Mouse (Mus musculus) lung, embryonic 15.5 days (tissue): ENCODE results near the gene Prkcg. TPM values are rescaled to one million over a fixed set of nuclear protein-coding genes. Genes with fewer than 3 reads are reported as not detected.

Experiments used
- ATAC-seq: fragments of 200-750 bp; cut with Nextera tagmentation; 2 replicates; pipeline ENCODE4 v1.8.0; 2017; ENCODE audit warnings: moderate number of reproducible peaks, borderline replicate concordance; ENCODE audit not compliant: low FRiP score, low TSS enrichment; ENCODE audit errors: extremely low read depth
- H3K27ac ChIP-seq: fragments of 300-500 bp; sonication (generic); 2 replicates; pipeline ENCODE4 v1.5.1; 2015; ENCODE audit warnings: moderate library complexity, mild to moderate bottlenecking, inconsistent platforms
- H3K27me3 ChIP-seq: fragments of 300-500 bp; sonication (generic); 2 replicates; pipeline ENCODE4 v1.6.1; 2015; ENCODE audit warnings: inconsistent platforms
- H3K36me3 ChIP-seq: fragments of 300-500 bp; sonication (generic); 2 replicates; pipeline ENCODE4 v1.6.1; 2015; ENCODE audit warnings: inconsistent platforms
- H3K4me1 ChIP-seq: fragments of 300-500 bp; sonication (generic); 2 replicates; pipeline ENCODE4 v1.6.1; 2015; ENCODE audit warnings: inconsistent platforms
- H3K4me2 ChIP-seq: fragments of 300-500 bp; sonication (generic); 2 replicates; pipeline ENCODE4 v1.6.1; 2015; ENCODE audit warnings: inconsistent platforms, mild to moderate bottlenecking, moderate library complexity
- H3K4me3 ChIP-seq: fragments of 300-500 bp; sonication (generic); 2 replicates; pipeline ENCODE4 v1.5.1; 2015; ENCODE audit warnings: mild to moderate bottlenecking, inconsistent platforms
- H3K9ac ChIP-seq: fragments of 300-500 bp; sonication (generic); 2 replicates; pipeline ENCODE4 v1.6.1; 2015; ENCODE audit warnings: inconsistent platforms
- H3K9me3 ChIP-seq: fragments of 300-500 bp; sonication (generic); 2 replicates; pipeline ENCODE4 v1.6.1; 2016; ENCODE audit warnings: inconsistent platforms
- WGBS: fragments of 180-500 bp; shearing (Covaris S2); methylation state at CpG from one replicate; pipeline ENCODE4 v1.1.7; 2015; 5-methylcytosine and 5-hydroxymethylcytosine counted together
- polyA plus RNA-seq: library from polyadenylated mRNA; unstranded; fragments of >200 nt; fragmentation: Nextera tagmentation; extraction: Ambion mirVana; gene quantifications from 2 replicates; pipeline ENCODE4 v1.2.1, GENCODE M21; 2015

The Prkcg gene
- polyA plus RNA-seq, 1 experiment from 2014 or later = 0.32 TPM

DNA sequence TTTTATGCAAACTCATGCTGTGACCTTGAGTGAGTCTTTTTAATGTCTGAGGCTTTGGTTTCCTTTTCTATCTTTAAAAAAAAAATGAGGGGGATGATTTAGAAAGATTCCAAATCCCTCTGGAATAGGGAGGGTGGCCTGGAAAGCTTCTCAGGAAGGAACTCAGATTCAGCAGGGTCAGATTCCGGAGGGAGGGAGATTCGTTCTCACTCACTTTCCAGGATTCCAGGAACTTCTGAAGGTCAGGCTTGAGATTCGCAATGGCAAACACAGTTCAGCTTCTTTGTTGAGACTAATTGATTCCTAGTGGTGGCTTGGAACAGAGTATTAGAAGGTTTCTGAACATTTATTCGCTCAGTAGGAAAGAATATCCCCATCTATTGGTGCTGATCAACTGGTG is 81.4 kb downstream of the Prkcg start:
- WGBS = 37% methylated on average over 4 of the region's 4 CpGs
- peaks cover 24% of the 10 kb centered on the region for H3K27me3 ChIP-seq

DNA sequence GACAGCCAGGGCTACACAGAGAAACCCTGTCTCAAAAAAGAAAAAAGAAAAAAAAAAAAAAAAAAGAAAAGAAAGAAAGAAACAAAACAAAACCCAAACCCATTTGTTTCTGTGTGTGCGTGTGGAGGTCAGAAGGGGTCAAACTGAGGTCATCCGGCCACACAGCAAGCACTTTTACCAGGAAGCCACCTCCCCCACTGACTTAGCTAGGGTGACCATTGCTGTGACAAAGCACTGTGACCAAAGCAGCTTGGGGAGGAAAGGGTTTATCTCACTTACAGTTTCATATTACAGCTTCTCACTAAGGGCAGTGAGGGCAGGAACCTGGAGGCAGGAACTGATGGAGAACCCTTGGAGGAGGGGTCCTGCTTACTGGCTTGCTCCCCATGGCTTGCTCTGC is 83.4 kb downstream of the Prkcg start:
- Histone ChIP-seq H3K9ac (no peak overlapping the region), H3K4me1 (0 out of 2 replicates have a peak, but pooled peaks cover 2% of the 10 kb centered on the region), H3K4me2 (no peak overlapping the region), H3K27ac (no peak overlapping the region), H3K9me3 (no peaks in the 10 kb centered on the region), H3K27me3 (peaks cover 14% of the 10 kb centered on the region), H3K4me3 (no peak overlapping the region), H3K36me3 (no peaks in the 10 kb centered on the region)
- no peak for ATAC-seq
- 69% methylated on average over 2 of the region's 2 CpGs for WGBS

More for the DNA sequence above, 81.4 kb downstream of the Prkcg start:
- ATAC-seq = no peak
- H3K36me3 ChIP-seq = no peaks in the 10 kb centered on the region
- no peak overlapping the region for H3K27ac ChIP-seq
- no peak overlapping the region for H3K4me2 ChIP-seq
- no peaks in the 10 kb centered on the region for H3K9me3 ChIP-seq
- H3K4me1 ChIP-seq = 0 out of 2 replicates have a peak, but pooled peaks cover 10% of the 10 kb centered on the region
- no peak overlapping the region for H3K9ac ChIP-seq
- H3K4me3 ChIP-seq = no peak overlapping the region

DNA sequence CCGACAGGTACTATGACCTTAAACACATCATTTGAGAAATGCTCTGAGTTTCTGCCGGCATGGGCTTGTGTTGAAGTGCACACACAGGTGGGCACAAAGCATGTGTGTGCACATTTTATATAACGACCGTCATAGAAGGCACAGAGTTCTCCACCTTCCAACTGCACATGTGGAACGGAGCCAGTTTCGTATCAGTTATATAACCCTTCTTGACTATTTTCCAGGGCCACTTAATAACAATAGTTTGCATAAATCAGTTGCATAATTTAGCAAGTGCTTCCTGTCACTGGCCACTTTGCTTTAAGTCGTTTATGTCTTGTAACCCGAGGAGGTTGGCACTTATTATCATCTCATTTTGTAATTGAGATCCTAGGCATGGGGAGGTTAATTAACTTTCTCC is 84.8 kb downstream of the Prkcg start:
- H3K9me3 ChIP-seq = no peaks in the 10 kb centered on the region
- ATAC-seq = no peak
- no peaks in the 10 kb centered on the region for H3K36me3 ChIP-seq
- no peak overlapping the region for H3K4me3 ChIP-seq
- no peaks in the 10 kb centered on the region for H3K4me1 ChIP-seq
- H3K27ac ChIP-seq = no peak overlapping the region
- H3K9ac ChIP-seq = no peak overlapping the region
- no peak overlapping the region for H3K4me2 ChIP-seq
- 74% methylated on average over 8 of the region's 8 CpGs for WGBS
- peaks cover 9% of the 10 kb centered on the region; the same call in 1 of the 2 replicates for H3K27me3 ChIP-seq

DNA sequence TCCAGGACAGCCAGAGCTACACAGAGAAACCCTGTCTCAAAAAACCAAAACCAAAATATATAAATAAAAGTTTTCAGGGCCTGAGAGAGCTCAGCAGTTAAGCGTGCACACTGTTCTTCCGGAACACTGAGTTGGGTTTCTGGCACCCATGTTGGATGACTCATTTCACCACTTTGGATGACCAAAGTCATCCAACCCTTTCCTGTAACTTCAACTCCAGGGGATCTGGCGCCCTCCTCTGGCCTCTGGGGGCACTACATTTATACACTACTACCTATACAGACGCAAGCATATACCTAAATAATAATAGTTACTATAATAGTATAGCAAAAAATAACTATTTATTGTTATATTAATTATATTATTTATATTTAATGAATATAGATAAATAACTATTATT is 87.9 kb downstream of the Prkcg start:
- Histone ChIP-seq H3K4me2 (no peak overlapping the region), H3K27ac (no peak overlapping the region), H3K4me3 (no peak overlapping the region), H3K27me3 (no peaks in the 10 kb centered on the region), H3K36me3 (no peaks in the 10 kb centered on the region), H3K9me3 (no peaks in the 10 kb centered on the region), H3K9ac (no peak overlapping the region), H3K4me1 (no peaks in the 10 kb centered on the region)
- ATAC-seq = no peak
- WGBS = 46% methylated on average over 4 of the region's 4 CpGs

Other genes starting within 250 kb of the Prkcg start
- gene AU018091, start 120.0 kb upstream of the Prkcg start, polyA plus RNA-seq = 0.09 TPM in 1 of 2 replicates, not detected in the other
- 0.04 TPM in 1 of 2 replicates, not detected in the other for gene Nlrp12, start 39.4 kb upstream of the Prkcg start, polyA plus RNA-seq
- gene Myadm, start 99 bp upstream of the Prkcg start, polyA plus RNA-seq = 112 and 118 TPM in 2 replicates
- gene Cacng7, start 43.8 kb downstream of the Prkcg start, polyA plus RNA-seq = 0.48 and 0.49 TPM in 2 replicates
- gene Cacng8, start 101.5 kb downstream of the Prkcg start, polyA plus RNA-seq = 2.2 and 2.4 TPM in 2 replicates
- 0.30 TPM in 1 of 2 replicates, not detected in the other for gene Cacng6, start 135.0 kb downstream of the Prkcg start, polyA plus RNA-seq
- 0.10 TPM in 1 of 2 replicates, not detected in the other for gene Tarm1, start 213.4 kb downstream of the Prkcg start, polyA plus RNA-seq